Mouse (Mus musculus): ENCODE data around the gene Plpp4.

- TF ChIP-seq POLR2A (IDR thresholded peaks at IDR 0.05; ENCODE audit: insufficient read length, low read depth) (no peak), E2F4 (IDR thresholded peaks at IDR 0.05; ENCODE audit: insufficient read depth) (no peak), SRF (IDR thresholded peaks at IDR 0.05; ENCODE audit: control insufficient read depth, insufficient read length, low read depth) (no peak)
Observed at GRCm38 (mm10) chr7:129355561-129355960, 98.7 kb downstream of the Plpp4 start.

All from myocyte (in vitro differentiated cells).